Mouse (Mus musculus): Measurements from ENCODE around the gene Acp4. TPM values are rescaled to one million over a fixed set of nuclear protein-coding genes. Genes with fewer than 3 reads are reported as not detected.
"Not testable (repeated sequence)": the region's sequence is repeated elsewhere in the genome, so short reads cannot be mapped to it uniquely, and the experiment has no call there.

The Acp4 gene
- not detected in 2 replicates for total RNA-seq (2014; fragmentation: Nextera tagmentation)
- not detected in 2 replicates for total RNA-seq (2017)

DNA sequence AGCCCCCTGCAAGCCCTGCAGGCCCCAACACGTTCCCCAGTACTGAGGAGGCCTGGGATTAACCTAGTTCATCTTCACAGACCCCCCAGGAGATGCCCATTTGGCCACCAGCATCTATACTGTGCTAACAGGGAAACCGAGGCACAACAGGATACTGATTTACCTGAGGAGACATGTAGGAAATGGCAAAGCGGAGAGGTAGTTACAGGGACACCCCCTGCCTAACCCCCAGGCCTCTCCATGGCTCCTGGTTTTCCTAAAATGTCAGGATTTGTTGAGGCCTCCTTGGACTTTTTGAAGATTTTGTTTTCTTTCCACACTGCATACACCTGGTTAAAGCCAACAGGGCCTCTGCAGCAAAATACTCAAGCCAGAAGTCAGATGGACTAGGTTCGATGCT lies at the start of gene Acp4:
Gene Acp4 (minus strand): TSS at position 101 of the 400 bp plus-strand sequence.
- no peak for ATAC-seq (replicated peaks; ENCODE audit: low FRiP score, low TSS enrichment, poor library complexity, severe bottlenecking)

DNA sequence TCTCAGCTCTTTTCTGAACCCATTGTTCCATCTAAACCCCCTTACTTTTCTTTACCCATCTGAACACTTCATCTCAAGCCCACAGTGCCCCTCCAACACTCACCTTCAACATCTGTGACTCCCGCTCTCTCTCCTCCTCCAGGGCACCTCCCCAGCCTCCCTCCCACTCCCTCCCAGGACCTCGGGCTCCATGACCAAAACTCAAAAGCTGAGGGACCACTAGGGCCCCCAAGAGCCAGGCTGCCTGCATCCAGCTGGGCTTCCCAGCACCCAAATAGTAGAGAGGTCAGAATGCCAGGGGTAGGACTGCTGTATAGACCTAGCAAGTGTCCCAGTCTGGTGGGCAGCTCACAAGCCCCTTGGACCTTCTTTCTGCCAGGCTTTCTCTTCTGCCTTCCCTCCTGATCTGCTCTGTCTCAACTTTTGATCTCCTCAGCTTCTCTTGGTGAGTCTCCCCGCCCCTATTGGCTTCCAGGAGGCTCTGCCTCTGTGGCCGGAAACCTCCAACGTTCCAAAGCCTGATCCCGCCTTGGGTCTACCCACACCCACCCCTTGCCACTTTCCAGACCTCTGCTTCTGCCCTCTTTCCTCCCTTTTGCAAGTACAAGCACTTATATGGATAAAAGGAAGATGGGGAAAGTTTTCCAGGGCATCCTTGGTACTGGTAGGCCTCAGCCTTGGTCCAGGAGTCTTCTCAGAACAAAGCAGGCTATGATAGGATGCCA lies 49.5 kb upstream of the Acp4 start, which contains the start of gene Clec11a:
Gene Clec11a (minus strand): TSS at position 387 of the 725 bp plus-strand sequence.
- no peak for ATAC-seq (replicated peaks; ENCODE audit: low FRiP score, low TSS enrichment, poor library complexity, severe bottlenecking)

DNA sequence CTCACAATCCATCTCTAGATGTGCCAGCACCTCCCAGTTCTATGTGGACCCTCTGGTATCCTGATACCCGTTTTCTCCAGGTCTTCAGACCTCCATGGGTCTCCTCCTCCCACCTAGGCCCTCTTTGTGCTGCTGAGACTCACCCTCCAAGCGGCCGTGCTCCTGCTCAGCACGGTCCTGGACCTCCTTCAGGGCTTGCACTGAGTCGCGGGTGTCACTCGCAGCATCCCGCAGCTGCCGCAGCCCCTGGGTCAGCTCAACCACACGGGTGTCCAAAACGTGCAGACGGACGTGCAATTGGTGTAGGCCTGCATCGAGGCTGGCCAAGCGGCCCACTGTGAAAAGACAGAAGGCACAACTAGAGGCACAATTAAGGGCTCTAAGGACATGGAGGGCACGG lies 48.5 kb upstream of the Acp4 start:
- no peak for ATAC-seq (replicated peaks; ENCODE audit: low FRiP score, low TSS enrichment, poor library complexity, severe bottlenecking)

DNA sequence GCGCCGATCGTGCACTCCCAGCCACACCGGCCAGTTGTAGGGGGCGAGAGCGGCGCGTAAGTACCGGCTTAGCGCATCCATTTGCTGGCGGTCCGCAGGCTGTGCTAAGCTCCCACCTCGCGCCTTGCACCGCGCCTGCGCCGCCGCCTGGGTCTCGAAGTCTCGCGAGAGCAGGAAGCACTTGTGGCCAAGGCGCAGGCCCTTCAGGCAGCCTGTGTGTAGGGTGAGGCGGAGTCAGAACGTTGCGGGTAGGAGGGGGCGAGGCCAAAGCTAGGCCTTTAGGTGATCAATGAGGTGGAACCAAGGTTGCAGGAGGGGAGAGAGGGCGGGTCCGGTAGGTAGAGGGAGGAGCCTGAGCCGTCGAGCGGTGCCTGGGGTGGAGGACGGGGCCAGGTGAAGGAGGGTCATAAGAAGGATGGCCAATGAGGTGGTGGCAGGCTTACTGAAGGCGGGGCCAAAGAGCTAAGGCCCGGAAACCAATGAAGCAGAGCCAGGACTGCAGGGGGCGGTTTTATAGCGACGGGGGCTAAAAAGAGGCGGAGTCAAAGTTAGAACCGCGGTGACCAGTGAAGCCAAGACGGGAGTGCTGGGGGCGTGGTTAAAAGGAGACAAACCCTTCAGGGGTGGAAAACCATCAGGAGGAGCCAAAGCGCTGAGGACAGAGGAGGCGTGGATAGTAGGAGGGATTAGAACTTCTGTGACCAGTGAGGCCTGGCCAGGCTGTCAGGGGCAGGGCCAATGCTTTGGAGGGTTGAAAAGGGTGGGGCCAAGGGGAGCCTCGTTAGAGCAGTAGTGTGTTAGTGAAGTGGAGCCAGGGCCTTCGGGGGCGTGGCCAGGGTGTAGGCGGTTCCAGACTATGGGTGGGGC lies 47.8 kb upstream of the Acp4 start:
- peak; percentile 95 for ATAC-seq (replicated peaks; ENCODE audit: low FRiP score, low TSS enrichment, poor library complexity, severe bottlenecking)

DNA sequence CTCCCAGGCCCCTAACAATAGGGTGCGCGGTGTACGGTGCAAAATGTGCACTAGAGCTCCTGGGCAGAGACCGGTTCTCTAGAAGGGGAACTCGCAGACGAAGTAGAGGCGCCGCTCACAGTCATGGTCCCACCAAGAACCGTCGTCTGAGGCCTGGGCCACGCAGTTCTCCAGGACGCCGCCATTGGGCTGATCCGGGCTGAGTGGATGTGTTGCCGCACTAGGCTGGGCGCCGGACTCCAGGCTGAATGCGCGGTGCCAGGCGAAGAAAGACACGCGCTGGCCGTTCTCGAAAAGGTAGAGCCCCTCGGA lies 47.2 kb upstream of the Acp4 start:
- ATAC-seq (replicated peaks; ENCODE audit: low FRiP score, low TSS enrichment, poor library complexity, severe bottlenecking): peak; percentile 4

DNA sequence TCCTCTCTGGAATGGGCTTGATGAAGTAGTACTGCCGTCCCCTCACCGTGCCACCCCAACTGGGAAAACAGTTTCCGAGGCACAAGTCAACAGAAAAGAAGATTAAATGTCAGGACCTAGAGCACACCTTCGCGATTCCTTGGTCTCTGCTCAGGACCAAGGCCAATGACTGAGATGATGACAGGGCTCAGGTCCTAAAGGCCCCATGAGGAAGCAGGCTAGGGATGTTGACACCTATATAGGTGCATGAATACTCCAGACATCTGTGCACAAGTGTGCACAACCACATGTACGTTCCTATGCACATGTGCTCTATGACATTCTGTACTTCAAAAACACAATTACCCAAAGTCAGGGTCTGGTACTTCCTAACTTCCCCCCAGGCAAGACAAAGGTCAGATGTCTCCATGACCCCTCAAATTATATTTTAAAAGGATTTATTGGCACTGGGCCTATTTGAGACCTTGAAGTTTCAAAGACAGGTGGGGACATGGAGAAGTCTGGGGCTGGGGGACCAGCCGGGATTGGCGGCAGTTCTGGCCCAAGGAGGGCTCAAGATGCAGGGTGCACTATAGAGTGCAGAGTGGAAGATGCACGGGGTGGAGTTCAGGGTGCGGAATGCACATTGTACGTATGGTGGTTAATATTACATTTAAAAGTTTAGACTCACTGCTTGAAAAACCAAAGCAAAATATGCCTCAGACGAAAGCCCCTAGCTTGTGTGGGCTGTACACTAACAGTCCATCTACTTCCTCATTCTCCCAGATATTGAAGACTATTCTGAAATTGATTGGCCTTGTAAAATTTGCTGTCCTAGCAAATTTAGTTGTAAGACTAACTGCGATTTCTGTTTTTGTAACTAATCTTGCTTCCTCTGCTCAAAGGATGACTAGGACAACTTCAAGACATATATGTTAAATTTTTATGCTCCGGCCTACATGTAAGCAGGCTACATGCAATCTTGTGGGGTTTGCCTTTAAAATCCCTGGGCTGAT lies 46.5 kb upstream of the Acp4 start:
- ATAC-seq (replicated peaks; ENCODE audit: low FRiP score, low TSS enrichment, poor library complexity, severe bottlenecking): no peak

DNA sequence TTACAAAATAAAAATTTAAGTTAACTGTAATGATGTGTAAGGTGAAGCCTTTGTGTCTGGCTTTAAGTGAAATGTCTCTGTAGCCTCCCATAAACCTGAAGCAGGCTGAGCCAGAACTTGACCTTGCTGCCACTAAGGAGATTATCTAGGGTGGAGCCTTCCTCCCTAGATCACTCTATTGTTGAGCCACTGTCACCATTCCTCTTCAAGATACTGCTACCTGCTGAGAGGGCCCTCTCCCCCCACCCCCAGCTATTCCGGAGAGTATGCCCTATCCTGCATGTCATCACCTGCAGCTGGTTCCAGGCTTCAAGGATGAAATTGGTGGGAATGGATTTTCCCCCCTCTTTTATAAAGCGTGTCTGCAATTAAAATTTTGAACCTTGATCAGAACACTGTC lies 40.3 kb upstream of the Acp4 start:
- not testable (repeated sequence) for ATAC-seq (replicated peaks; ENCODE audit: low FRiP score, low TSS enrichment, poor library complexity, severe bottlenecking)

DNA sequence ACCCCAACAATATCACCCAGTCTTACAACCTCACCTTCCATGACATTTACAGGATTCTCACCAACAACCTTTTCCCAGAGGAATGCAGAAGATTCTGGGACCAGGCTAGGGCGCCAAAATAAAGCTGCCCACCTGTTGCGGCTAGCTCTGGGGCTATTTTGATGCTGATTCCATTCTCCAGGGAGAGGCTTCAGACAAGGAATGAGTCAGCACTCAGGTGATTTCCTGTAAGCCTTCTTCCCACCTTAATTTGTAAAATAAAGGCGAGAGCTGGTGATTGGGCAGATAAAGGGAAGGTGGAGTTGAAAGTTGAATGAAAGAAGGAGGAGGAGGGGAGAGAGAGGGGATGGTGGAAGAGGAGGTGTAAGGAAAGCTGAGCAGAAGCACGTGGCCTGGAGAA lies 34.2 kb upstream of the Acp4 start:
- ATAC-seq (replicated peaks; ENCODE audit: low FRiP score, low TSS enrichment, poor library complexity, severe bottlenecking): no peak

DNA sequence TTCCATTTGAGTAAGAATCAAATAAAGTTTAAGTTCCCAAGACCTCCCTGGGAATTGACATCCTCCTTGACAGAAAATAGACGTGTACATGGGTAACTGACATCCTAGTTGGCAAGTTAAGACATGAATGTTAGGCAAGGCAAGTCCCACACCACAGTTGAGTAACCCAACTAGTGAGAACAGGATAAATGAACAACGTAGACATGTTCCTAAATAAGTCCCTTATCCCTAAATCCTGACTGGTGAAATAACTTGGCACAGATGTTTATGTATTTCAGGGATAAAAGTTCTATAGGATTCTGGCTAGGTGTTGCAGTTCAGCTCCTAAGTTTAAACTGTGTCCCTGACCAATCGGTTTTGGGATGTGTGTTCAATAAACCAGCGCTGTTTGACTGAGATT lies 33.8 kb upstream of the Acp4 start:
- ATAC-seq (replicated peaks; ENCODE audit: low FRiP score, low TSS enrichment, poor library complexity, severe bottlenecking): no peak

DNA sequence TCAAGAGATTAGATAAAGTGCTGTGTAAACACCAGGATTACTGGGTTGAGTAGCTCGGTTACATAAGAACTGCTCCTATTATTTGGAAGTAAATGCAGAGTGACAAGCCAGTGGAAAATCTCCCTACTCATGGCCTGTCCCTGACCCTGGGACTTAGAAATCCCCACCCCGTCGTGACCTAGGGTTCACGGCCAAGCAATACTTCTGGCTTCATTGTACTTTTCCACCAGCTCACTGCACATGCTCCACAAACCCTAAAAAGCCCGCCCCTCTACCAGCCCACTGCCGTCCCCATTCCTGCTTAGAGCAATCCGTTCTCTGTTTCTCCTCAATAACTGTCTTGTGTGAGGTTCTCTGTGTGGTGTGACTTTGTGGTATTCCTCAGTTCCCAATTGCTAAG lies 30.6 kb upstream of the Acp4 start:
- ATAC-seq (replicated peaks; ENCODE audit: low FRiP score, low TSS enrichment, poor library complexity, severe bottlenecking): no peak

DNA sequence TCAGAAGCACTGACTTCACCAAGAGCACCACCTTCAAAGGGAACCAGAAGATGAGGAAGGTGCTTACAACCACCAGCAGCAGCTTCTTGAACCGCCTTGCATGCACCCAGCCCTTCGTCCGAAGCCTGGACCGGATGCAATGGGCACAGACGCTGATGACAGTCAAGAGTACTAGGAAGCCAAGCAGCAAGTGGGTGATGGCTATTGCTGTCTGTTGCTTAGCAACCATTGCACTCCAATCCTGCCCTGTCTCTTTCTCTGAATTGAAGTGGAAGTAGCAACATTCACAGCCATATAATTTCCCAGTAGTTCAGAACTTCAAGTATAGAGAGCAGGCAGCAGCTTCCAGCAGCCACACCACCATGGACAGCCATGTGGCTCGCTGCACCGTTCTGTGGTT lies 24.4 kb upstream of the Acp4 start:
- ATAC-seq (replicated peaks; ENCODE audit: low FRiP score, low TSS enrichment, poor library complexity, severe bottlenecking): no peak

DNA sequence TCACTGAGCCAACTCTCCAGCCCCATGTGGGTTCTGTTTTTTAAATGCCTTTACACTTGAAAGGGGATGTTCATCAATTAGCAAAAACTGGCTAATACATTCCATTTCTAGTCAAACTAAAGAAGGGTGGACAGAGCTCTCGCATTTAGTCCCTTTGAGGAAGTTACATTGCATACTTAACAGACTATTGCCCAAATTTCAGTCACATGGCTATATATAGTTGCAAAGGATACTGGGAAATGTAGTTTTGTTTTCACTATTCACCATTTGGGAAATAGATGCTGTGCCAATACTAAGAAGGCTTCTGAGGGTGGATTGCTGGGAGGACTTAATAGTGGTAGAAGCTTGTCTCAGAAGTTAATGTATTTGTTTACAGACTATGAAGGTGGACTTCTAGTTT lies 23.8 kb upstream of the Acp4 start:
- no peak for ATAC-seq (replicated peaks; ENCODE audit: low FRiP score, low TSS enrichment, poor library complexity, severe bottlenecking)

DNA sequence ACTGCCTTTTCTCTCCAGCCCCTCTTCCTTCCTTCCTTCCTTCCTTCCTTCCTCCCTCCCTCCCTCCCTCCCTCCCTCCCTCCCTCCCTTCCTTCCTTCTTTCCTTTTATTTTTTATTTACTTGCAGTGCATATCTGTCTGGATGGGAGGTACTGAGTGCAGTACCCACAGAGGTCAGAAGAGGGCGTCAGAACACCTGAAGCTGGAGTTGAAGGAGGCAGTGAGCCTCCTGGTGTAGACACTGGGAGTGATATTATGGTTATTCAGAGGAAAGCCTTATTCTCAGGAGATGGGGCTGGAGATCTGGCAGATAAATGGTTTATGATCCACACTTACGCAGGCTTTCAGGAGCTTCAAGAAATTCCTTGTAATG lies 20.1 kb upstream of the Acp4 start:
- ATAC-seq (replicated peaks; ENCODE audit: low FRiP score, low TSS enrichment, poor library complexity, severe bottlenecking): no peak

DNA sequence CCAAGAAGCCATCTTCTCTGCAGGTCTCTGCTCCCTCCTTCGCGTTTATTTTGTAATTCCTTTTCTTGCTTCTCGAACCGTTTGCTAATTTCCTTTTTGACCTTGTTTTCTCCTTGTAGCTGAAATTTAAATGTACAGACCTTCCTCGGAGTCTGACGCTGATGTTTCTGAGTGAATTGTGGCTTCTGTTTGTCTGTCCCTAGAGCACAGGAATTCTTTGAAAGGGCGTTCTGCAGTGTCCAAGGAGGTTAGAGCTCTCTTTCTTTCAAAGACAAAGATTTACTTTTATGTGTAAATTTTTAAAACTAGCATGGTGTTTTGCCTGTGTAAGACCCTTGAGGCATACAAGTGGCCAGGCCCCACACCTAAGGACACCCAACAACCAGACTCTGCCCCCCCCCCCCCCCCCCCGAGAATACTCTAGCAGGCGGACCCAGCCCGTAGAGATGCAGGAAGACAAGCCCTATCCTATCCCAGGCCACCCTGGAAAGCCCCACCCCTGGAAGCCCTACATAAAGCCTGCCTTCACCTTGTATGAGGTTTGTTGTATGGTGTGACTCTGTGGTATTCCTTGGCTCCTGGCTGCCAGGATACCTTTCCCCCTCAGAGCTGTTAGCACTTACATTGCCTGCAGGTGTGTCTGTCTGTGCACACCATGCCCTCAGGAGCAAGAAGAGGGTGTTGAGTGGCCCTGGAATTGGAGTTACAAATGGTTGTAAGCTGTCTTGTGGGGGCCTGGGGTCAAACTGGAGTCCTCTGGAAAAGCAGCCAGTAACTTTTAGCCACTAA lies 19.5 kb upstream of the Acp4 start:
- ATAC-seq (replicated peaks; ENCODE audit: low FRiP score, low TSS enrichment, poor library complexity, severe bottlenecking): no peak

DNA sequence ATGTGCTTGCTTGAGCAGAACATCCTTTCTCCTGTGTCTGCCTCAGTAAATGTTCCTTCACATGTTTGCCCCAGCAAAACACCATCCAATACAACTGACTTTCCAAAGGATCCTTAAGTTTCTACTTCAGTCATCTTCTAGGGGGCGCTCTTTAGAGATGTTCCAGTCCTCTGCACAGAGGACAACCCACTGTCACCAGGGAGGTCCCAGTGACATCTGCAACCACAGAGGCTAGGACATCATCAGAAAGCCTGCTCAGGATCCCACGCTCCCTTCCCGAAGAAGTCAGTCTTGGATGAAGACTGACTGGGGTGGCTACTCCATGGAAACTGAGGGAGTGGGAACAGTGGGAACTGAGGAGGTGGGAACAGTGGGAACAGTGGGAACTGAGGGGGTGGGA lies 18.4 kb upstream of the Acp4 start:
- ATAC-seq (replicated peaks; ENCODE audit: low FRiP score, low TSS enrichment, poor library complexity, severe bottlenecking): no peak

DNA sequence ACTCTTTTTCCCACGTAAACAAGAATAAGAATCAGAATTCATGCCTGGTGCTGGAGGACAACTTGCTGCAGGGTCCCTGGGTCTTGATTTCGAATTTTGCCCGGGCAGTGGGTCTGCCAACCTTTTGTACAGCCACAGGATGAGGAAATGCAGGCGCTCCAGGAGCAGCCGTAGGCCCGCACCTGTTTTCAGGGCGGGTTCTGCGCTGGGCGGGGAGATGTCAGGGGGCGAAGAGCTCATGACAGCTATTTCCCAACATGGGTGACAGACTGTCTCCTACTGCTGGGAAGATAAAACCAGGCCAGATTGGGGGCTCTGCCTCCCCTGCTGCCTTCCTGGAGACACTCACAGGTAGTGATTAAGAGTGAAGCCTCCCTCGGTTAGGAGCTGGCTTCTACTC lies 16.9 kb upstream of the Acp4 start:
- ATAC-seq (replicated peaks; ENCODE audit: low FRiP score, low TSS enrichment, poor library complexity, severe bottlenecking): no peak

DNA sequence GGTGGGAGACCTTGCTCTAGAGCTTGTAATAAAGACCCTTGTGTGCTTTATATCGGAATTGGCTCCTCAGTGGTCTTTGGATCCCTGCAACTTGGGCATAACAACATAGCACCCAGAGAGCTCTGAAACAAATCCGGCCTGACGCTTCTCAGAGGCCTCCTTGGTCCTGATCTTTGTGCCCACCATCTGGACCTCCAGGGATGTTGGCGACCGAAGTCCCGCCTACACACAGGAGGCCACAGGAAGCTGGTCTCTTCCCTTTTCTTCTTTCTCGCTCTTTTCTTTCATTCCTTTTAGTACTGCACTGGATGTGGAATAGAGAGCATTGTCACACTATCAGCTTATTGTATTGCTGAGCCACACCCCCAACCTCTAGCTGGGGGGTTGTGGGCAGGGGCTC lies 16.3 kb upstream of the Acp4 start:
- ATAC-seq (replicated peaks; ENCODE audit: low FRiP score, low TSS enrichment, poor library complexity, severe bottlenecking): no peak

DNA sequence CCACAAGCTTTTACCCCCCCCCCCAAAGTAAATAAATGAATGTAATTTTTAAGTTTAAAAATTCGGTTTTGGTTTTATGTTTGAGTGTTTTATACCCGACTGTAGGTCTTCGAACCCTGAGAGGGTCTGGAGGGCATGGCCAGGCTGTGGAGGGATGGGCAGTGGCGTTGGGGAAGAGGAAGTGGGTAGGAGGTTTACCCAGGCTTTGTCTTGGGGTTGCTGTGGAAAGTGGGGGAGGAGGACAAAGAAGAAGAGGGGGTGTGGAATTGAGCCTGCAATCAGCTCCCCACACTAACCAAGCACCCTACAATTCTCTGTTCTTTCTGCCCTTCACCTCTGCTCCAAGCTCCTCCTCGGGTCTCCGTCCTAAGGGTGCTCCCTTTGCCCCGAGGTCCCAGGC lies 15.4 kb upstream of the Acp4 start:
- ATAC-seq (replicated peaks; ENCODE audit: low FRiP score, low TSS enrichment, poor library complexity, severe bottlenecking): no peak

DNA sequence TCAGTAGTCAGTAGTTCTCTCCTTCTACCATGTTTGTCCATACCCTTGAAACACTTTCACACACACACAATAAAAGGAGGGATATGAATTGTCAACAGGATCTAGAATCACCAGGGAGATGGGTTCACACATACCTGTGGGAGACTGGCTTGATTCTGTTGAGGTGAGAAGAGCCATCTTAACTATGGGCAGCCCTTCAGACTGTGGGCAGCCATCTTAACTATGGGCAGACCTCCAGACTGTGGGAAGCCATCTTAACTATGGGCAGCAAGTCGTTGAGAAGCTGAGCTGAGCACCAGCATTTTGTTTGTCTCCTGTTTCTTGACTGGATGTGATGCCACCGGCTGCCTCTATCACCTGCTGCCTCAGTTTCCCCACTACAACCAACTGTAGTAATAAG lies 14.1 kb upstream of the Acp4 start:
- ATAC-seq (replicated peaks; ENCODE audit: low FRiP score, low TSS enrichment, poor library complexity, severe bottlenecking): no peak

Data from megakaryocyte-erythroid progenitor cell, adult 5-6 weeks (primary cell).